Mouse (Mus musculus): Measurements from ENCODE around the gene Kdm2b.
A peak's percentile ranks its signal among the peaks of the same experiment; 100 is the strongest.

Kdm2b gene

GRCm38 (mm10) chr5:122972116-122972515 is 17.5 kb downstream of the Kdm2b start:
- no peak for DNase-seq

GRCm38 (mm10) chr5:122971438-122971837 is 18.2 kb downstream of the Kdm2b start:
- DNase-seq, result no peak

DNA sequence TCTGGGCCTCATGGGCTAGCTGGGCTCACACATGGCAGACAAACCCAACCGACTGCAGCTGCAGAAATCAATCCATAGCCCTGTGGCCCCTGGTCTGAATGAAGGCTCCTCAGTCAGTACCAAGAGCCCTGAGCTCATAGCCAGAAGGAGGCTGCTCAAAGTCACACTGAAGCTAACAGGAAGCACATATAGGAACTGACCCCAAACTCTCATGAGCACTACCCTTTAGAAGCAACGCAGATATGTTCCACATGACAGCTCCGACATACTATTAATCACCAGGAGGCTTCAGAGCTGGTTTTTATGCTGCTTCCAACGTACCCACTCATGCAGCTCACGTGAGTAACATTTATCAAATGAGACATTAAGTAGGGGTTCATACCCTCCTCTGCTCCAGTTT is 19.6 kb downstream of the Kdm2b start:
- no peak for DNase-seq

GRCm38 (mm10) chr5:122968322-122968721 is 21.3 kb downstream of the Kdm2b start:
- peak; percentile 67 to 77 for DNase-seq

- DNase-seq, result no peak
These were observed 24.2 kb downstream of the Kdm2b start for GRCm38 (mm10) chr5:122965427-122965826.

DNA sequence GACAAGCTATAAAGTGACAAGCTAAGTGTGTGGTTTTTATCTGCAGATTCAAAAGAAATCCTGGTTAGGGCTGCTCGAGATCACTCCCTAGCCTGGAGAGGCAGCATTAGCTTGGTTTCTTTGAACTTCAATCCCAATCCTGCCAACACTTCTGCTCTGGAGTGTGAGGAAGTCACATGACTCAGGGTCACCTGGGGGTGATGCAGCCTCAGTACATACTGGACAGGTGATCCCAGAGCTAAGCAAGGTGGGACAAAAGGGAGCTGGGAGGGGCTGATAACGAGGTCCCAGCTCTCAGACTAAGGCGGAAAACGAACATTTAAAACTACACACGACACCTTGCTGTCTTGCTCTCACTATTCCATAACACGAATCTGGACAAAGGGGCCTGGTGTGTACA is 24.8 kb downstream of the Kdm2b start:
- DNase-seq, result no peak

DNA sequence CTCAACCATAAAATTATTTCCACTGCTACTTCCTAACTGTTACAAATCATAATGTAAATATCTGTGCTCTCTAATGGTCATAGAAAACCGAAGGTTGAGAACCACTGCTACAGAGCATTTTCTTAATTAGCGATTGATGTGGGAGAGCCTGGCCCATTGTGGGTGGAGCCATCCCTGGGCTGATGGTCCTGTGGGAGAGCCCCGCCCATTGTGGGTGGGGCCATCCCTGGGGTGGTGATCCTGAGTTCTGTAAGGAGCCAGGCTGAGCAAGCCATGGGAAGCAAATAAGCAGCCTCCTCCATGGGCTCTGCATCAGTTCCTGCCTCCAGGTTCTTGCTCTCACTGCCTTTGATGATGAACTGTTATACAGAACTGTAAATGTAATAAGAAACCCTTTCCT is 27.7 kb downstream of the Kdm2b start:
- no peak for DNase-seq

DNA sequence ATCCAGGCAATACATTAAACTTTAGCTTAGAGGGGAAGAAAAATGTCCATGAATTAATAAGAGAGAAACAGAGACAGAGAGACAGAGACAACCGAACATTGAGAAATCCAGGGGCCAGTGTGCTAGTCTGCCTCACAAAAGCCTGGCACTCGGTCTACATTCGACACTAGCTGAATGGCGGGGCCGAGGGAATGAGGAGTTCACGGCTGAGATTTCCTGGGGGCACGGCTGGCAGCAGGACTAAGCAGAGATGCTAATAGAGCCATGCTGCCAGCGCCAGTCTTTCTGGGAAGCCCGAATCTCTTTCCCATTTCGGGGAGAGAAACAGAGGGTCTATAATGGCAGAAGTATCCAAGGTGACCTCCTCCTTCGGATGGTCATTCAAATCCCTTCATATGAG is 30.2 kb downstream of the Kdm2b start:
- DNase-seq, result no peak

GRCm38 (mm10) chr5:122956059-122956458 is 33.6 kb downstream of the Kdm2b start:
- DNase-seq, result no peak

GRCm38 (mm10) chr5:122951913-122952641 is 37.5 kb downstream of the Kdm2b start:
- DNase-seq, result peak in 1 of 2 experiments; percentile 26

DNA sequence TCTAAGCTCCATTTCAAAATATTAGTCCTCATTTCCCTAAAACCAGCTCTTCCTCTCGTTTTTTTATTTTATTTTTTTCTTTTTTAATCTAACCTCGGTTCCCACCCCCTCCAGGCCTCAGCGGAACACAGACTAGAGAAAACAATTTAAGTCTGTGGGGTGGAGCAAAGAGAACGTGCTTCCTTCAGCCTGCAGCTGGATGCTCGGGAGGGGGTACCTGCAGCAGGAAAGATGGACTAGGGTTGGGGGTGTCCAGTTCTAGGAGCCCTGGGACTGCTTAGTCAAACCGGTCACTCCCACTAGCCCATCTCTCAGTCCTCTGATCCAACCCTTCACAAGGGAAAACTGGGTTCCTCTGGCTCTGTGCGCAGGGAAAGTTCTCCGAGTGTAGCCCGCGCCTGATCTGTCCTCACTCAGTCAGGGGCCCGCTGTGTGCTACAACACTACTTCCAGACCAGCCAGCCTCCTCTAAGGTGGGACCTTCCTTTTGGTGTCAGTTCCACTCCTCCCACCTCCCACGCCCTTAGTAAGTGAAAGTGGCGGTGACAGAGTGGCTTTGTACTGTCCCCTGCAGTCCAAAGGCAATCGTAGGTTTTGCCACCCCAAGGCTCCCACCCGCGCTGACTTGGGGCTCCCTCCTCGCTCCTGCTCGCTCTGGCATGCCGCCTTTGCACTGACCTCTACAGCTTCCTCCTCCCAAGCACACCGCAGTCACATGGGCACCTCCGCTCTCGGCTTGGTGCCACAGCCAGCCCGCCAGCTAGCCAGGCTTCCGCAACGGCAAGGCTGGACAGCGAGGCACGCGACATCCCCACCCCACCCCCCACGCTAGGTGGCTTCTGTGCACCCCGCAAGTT is 38.3 kb downstream of the Kdm2b start:
- peak; percentile 9 to 40 for DNase-seq

GRCm38 (mm10) chr5:122950329-122950953 is 39.2 kb downstream of the Kdm2b start:
- peak; percentile 16 to 35 for DNase-seq

- peak; percentile 10 to 49 for DNase-seq
These were observed 40.5 kb downstream of the Kdm2b start for GRCm38 (mm10) chr5:122949101-122949500.

DNA sequence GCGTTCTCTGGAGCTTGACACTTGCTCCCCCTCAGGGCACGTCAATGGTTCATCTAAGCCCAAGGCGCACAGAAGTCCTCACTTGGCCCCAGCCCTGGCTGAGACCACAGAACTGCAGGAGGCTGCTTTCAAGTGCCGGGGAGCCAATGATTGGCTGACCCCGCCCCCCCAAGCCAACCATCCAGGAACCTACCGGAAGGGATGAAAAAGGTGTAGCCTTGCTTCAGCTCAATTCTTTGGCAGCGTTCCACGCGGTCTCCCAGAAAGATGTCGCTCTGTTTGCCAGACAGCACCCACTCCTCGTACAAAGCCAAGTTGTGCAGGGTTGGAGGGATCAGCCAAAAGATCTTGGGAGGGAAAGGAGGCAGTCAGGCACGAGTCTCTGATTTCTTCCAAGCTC is 42.1 kb downstream of the Kdm2b start:
- no peak for DNase-seq

- DNase-seq, result no peak
These were observed 50.9 kb downstream of the Kdm2b start for GRCm38 (mm10) chr5:122938676-122939075.

GRCm38 (mm10) chr5:122937958-122938540 is 51.6 kb downstream of the Kdm2b start:
- DNase-seq, result no peak

GRCm38 (mm10) chr5:122937031-122937430 is 52.6 kb downstream of the Kdm2b start:
- no peak for DNase-seq

DNA sequence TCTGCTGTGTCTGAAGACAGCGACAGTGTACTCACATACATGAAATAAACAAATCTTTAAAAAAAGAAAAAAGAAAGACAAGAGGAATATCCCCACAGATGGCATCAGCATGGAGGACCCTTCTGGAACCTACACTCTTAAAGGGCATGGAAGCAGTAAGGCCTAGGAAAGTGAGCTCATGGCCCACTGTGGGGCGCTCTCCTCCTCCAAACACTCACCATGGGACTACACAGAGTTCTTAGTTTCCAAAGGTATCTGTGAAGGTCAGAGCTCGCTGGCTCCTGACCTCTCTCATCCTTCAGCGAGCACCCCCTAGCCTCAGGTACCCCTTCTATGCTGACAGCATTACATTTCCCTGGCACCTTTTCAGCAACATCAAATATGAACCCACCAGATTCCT is 53.8 kb downstream of the Kdm2b start:
- DNase-seq, result no peak

- DNase-seq, result no peak
These were observed 58.6 kb downstream of the Kdm2b start for GRCm38 (mm10) chr5:122930991-122931390.

- DNase-seq, result no peak
These were observed 61.3 kb downstream of the Kdm2b start for GRCm38 (mm10) chr5:122928293-122928692.

DNA sequence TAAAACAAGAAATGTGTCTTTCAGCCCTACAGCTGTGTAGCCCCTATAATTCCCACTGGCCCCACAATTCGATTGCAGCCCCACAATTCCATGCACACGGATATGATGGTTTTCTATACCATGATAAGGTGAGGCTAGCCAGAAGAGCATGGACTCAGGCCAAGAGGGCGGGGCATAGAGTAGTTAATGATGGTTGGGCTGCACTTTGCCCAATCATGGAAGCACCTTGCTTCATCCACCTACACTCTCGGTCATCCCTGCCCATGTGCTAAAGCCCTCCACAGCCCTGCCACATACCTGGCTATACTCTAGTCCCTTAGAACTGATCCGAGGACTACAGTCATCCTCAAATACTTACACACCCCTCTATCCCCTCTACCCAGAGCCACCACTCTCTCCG is 61.9 kb downstream of the Kdm2b start:
- DNase-seq, result no peak

GRCm38 (mm10) chr5:122927092-122927491 is 62.5 kb downstream of the Kdm2b start:
- DNase-seq, result no peak

- peak; percentile 22 to 42 for DNase-seq
These were observed 63.3 kb downstream of the Kdm2b start for GRCm38 (mm10) chr5:122926341-122926740.

Measured in thymus, adult 18-20 months (tissue).